Mouse (Mus musculus) MEL (cell line): ENCODE measurements at regions not wholly inside any gene's neighbourhood (a gene's known extent, or its start where the extent isn't known, plus 50 kb on each side); places are given as distances from the start of the nearest gene placed in this dataset.

Experiments
- DNase-seq: peaks from one replicate; pipeline ENCODE4 v3.0.0; 2011; ENCODE audit warnings: low read depth, low spot score
- H3K27ac ChIP-seq: 2 replicates; pipeline ENCODE4 v1.5.1; 2012; ENCODE audit warnings: low read depth, mild to moderate bottlenecking, control low read depth, low read length, moderate library complexity; ENCODE audit not compliant: control insufficient read depth
- H3K27me3 ChIP-seq, 2 experiments: fragments of 150-350 bp in 1 of 2; sonication (generic) in 1 of 2; 2 replicates each; pipeline ENCODE4 v1.6.1; 2012; ENCODE audit warnings: low read length in 2 of 2, mild to moderate bottlenecking in 2 of 2, improper control_type of control experiment in 1 of 2, moderate library complexity in 1 of 2; ENCODE audit not compliant: insufficient read depth in 2 of 2, control insufficient read depth in 1 of 2
- H3K36me3 ChIP-seq, 2 experiments: 2 replicates each; pipeline ENCODE4 v1.6.1; 2012 to 2014; ENCODE audit warnings: low read length in 2 of 2, improper control_type of control experiment in 1 of 2, inconsistent platforms in 1 of 2, mild to moderate bottlenecking in 1 of 2; ENCODE audit not compliant: insufficient read depth in 2 of 2, control insufficient read depth in 1 of 2
- H3K4me1 ChIP-seq, 2 experiments: fragments of 150-350 bp in 1 of 2; sonication (generic) in 1 of 2; 2 replicates each; pipeline ENCODE4 v1.6.1; 2012; ENCODE audit warnings: low read length in 2 of 2, improper control_type of control experiment in 1 of 2, mild to moderate bottlenecking in 1 of 2; ENCODE audit not compliant: insufficient read depth in 2 of 2, control insufficient read depth in 1 of 2
- H3K4me3 ChIP-seq, 2 experiments: fragments of 150-350 bp in 1 of 2; sonication (generic) in 1 of 2; 2 replicates each; pipeline ENCODE4 v1.5.1; 2012; ENCODE audit warnings: low read depth in 2 of 2, low read length in 2 of 2, mild to moderate bottlenecking in 2 of 2, moderate library complexity in 2 of 2, control low read depth in 1 of 2, improper control_type of control experiment in 1 of 2; ENCODE audit not compliant: control insufficient read depth in 1 of 2, insufficient read depth in 1 of 2
- H3K79me2 ChIP-seq: 2 replicates; pipeline ENCODE4 v1.6.1; 2012; ENCODE audit warnings: mild to moderate bottlenecking, low read length, moderate library complexity; ENCODE audit not compliant: control insufficient read depth, poor library complexity, insufficient read depth
- H3K9ac ChIP-seq: 2 replicates; pipeline ENCODE4 v1.6.1; 2012; ENCODE audit warnings: low read depth, mild to moderate bottlenecking, control low read depth, low read length, moderate library complexity; ENCODE audit not compliant: control insufficient read depth, poor library complexity, severe bottlenecking
- H3K9me3 ChIP-seq: fragments of 150-350 bp; sonication (generic); replicated peaks from 2 replicates; pipeline ENCODE4 v1.6.1; 2012; ENCODE audit warnings: mild to moderate bottlenecking, low read length, improper control_type of control experiment, moderate library complexity; ENCODE audit not compliant: insufficient read depth
- CHD1 ChIP-seq: IDR thresholded peaks from 2 replicates; pipeline ENCODE4 v1.6.1; 2012; ENCODE audit warnings: low read depth, mild to moderate bottlenecking, inconsistent platforms, low read length, improper control_type of control experiment
- CTCF ChIP-seq, 3 experiments: IDR thresholded peaks in 2 of 3; conservative IDR thresholded peaks in 1 of 3; 2 replicates each; pipeline ENCODE4 v1.5.1; 2011 to 2012; ENCODE audit warnings: low read length in 3 of 3, low read depth in 2 of 3, mild to moderate bottlenecking in 2 of 3, improper control_type of control experiment in 1 of 3, inconsistent platforms in 1 of 3, mixed read lengths in 1 of 3, moderate library complexity in 1 of 3; ENCODE audit not compliant: control insufficient read depth in 1 of 3, insufficient read depth in 1 of 3, poor library complexity in 1 of 3, severe bottlenecking in 1 of 3
- EP300 ChIP-seq, 2 experiments: IDR thresholded peaks; 2 replicates each; pipeline ENCODE4 v1.6.1; 2011; ENCODE audit warnings: improper control_type of control experiment in 2 of 2, low read length in 2 of 2, low read depth in 1 of 2, mild to moderate bottlenecking in 1 of 2
- ETS1 ChIP-seq: IDR thresholded peaks from 2 replicates; pipeline ENCODE4 v1.6.1; 2012; ENCODE audit warnings: low read depth, mild to moderate bottlenecking, inconsistent platforms, low read length, improper control_type of control experiment, moderate library complexity
- GABPA ChIP-seq: IDR thresholded peaks from 2 replicates; pipeline ENCODE4 v1.6.1; 2012; ENCODE audit warnings: low read depth, mild to moderate bottlenecking, inconsistent platforms, low read length, improper control_type of control experiment, moderate library complexity
- GATA1 ChIP-seq: IDR thresholded peaks from 2 replicates; pipeline ENCODE4 v1.6.1; 2011; ENCODE audit warnings: low read depth, low read length, improper control_type of control experiment
- HCFC1 ChIP-seq: IDR thresholded peaks from 2 replicates; pipeline ENCODE4 v1.6.1; 2012; ENCODE audit warnings: low read depth, mild to moderate bottlenecking, inconsistent platforms, low read length, improper control_type of control experiment, moderate library complexity
- JUND ChIP-seq: IDR thresholded peaks from 2 replicates; pipeline ENCODE4 v1.6.1; 2011; ENCODE audit warnings: low read depth, mild to moderate bottlenecking, improper control_type of control experiment, low read length
- KAT2A ChIP-seq: conservative IDR thresholded peaks from 2 replicates; pipeline ENCODE4 v1.6.1; 2012; ENCODE audit warnings: low read depth, low read length, improper control_type of control experiment, inconsistent platforms
- MAFK ChIP-seq: IDR thresholded peaks from 2 replicates; pipeline ENCODE4 v1.6.1; 2011; ENCODE audit warnings: low read depth, mild to moderate bottlenecking, low read length, improper control_type of control experiment, borderline replicate concordance
- MAX ChIP-seq: IDR thresholded peaks from 2 replicates; pipeline ENCODE4 v1.6.1; 2011; ENCODE audit warnings: low read length, improper control_type of control experiment
- MYB ChIP-seq: IDR thresholded peaks from 2 replicates; pipeline ENCODE4 v1.6.1; 2011; ENCODE audit warnings: mild to moderate bottlenecking, low read depth, low read length, improper control_type of control experiment
- NELFE ChIP-seq: IDR thresholded peaks from 2 replicates; pipeline ENCODE4 v1.6.1; 2011; ENCODE audit warnings: low read depth, low read length, improper control_type of control experiment
- NRF1 ChIP-seq: IDR thresholded peaks from 2 replicates; pipeline ENCODE4 v1.6.1; 2014; ENCODE audit warnings: low read depth, mild to moderate bottlenecking, inconsistent platforms, low read length, improper control_type of control experiment, moderate library complexity; ENCODE audit not compliant: poor library complexity, insufficient read depth, severe bottlenecking
- POLR2A ChIP-seq, 2 experiments: IDR thresholded peaks; 2 replicates each; pipeline ENCODE4 v1.6.1; 2011 to 2012; ENCODE audit warnings: low read length in 2 of 2, mild to moderate bottlenecking in 2 of 2, control low read depth in 1 of 2, improper control_type of control experiment in 1 of 2, low read depth in 1 of 2, moderate library complexity in 1 of 2; ENCODE audit not compliant: control insufficient read depth in 1 of 2, insufficient read depth in 1 of 2, poor library complexity in 1 of 2
- POLR2AphosphoS5 ChIP-seq: IDR thresholded peaks from 2 replicates; pipeline ENCODE4 v1.6.1; 2012; ENCODE audit warnings: low read depth, borderline replicate concordance, mild to moderate bottlenecking, inconsistent platforms, low read length, moderate library complexity, mixed read lengths
- RCOR1 ChIP-seq: IDR thresholded peaks from 2 replicates; pipeline ENCODE4 v1.6.1; 2012; ENCODE audit warnings: low read depth, mild to moderate bottlenecking, inconsistent platforms, low read length, improper control_type of control experiment
- SIN3A ChIP-seq: IDR thresholded peaks from 2 replicates; pipeline ENCODE4 v1.6.1; 2012; ENCODE audit warnings: low read length, improper control_type of control experiment, inconsistent platforms
- TAL1 ChIP-seq: IDR thresholded peaks from 2 replicates; pipeline ENCODE4 v1.6.1; 2012; ENCODE audit warnings: mild to moderate bottlenecking, inconsistent platforms, low read length, moderate library complexity, mixed read lengths
- TCF12 ChIP-seq: IDR thresholded peaks from 2 replicates; pipeline ENCODE4 v1.6.1; 2014; ENCODE audit warnings: low read depth, mild to moderate bottlenecking, inconsistent platforms, low read length, improper control_type of control experiment, moderate library complexity
- USF2 ChIP-seq, 2 experiments: IDR thresholded peaks; 2 replicates each; pipeline ENCODE4 v1.6.1; 2011 to 2012; ENCODE audit warnings: improper control_type of control experiment in 2 of 2, low read length in 2 of 2, borderline replicate concordance in 1 of 2, inconsistent platforms in 1 of 2, low read depth in 1 of 2, mild to moderate bottlenecking in 1 of 2; ENCODE audit not compliant: insufficient read depth in 1 of 2
- ZC3H11A ChIP-seq: IDR thresholded peaks from 2 replicates; pipeline ENCODE4 v1.6.1; 2012; ENCODE audit warnings: low read depth, mild to moderate bottlenecking, inconsistent platforms, low read length, improper control_type of control experiment
- ZMIZ1 ChIP-seq: IDR thresholded peaks from 2 replicates; pipeline ENCODE4 v1.6.1; 2012; ENCODE audit warnings: low read depth, mild to moderate bottlenecking, inconsistent platforms, low read length, improper control_type of control experiment, moderate library complexity
- ZNF384 ChIP-seq: IDR thresholded peaks from 2 replicates; pipeline ENCODE4 v1.6.1; 2012; ENCODE audit warnings: low read depth, mild to moderate bottlenecking, inconsistent platforms, low read length, improper control_type of control experiment

GRCm38 (mm10) chr7:129790590-129791449, 199.2 kb downstream of the Wdr11 start:
- no peaks in the 10 kb centered on the region for H3K4me1 ChIP-seq
- no peak for DNase-seq

GRCm38 (mm10) chr7:129791450-129791820, 199.8 kb downstream of the Wdr11 start:
- Histone ChIP-seq H3K4me1 (no peaks in the 10 kb centered on the region), H3K79me2 (no peaks in the 10 kb centered on the region), H3K27ac (no peak overlapping the region), H3K4me3 (no peak overlapping the region), H3K36me3 (no peaks in the 10 kb centered on the region), H3K9ac (no peak overlapping the region), H3K9me3 (no peaks in the 10 kb centered on the region), H3K27me3 (no peaks in the 10 kb centered on the region)
- TF ChIP-seq TAL1 (no peak), CTCF (IDR thresholded peaks at IDR 0.05 in 2 of 3, conservative IDR thresholded peaks at IDR 0.05 in 1 of 3; ENCODE audit: control insufficient read depth in 1 of 3, insufficient read depth in 1 of 3, low read depth in 2 of 3, low read length in 3 of 3, poor library complexity in 1 of 3, severe bottlenecking in 1 of 3) (no peak)
- no peak for DNase-seq

More at GRCm38 (mm10) chr7:129790590-129791449, 199.2 kb downstream of the Wdr11 start:
- Histone ChIP-seq H3K36me3 (no peaks in the 10 kb centered on the region), H3K9ac (no peak overlapping the region), H3K9me3 (no peaks in the 10 kb centered on the region), H3K27ac (no peak overlapping the region), H3K79me2 (no peaks in the 10 kb centered on the region), H3K4me3 (no peak overlapping the region), H3K27me3 (no peaks in the 10 kb centered on the region)
- TF ChIP-seq POLR2A (IDR thresholded peaks at IDR 0.05; ENCODE audit: control insufficient read depth in 1 of 2, insufficient read depth in 1 of 2, low read depth in 1 of 2, low read length in 2 of 2, poor library complexity in 1 of 2) (no peak), MAFK (no peak), SIN3A (no peak), MAX (no peak), ETS1 (no peak), RCOR1 (no peak), TCF12 (no peak)

GRCm38 (mm10) chr7:129793733-129794132, 202.1 kb downstream of the Wdr11 start:
- H3K27ac ChIP-seq, result no peak overlapping the region
- H3K9ac ChIP-seq, result no peak overlapping the region
- no peaks in the 10 kb centered on the region for H3K79me2 ChIP-seq
- no peak for DNase-seq
- H3K4me1 ChIP-seq, result no peaks in the 10 kb centered on the region
- no peak overlapping the region for H3K4me3 ChIP-seq
- no peaks in the 10 kb centered on the region for H3K36me3 ChIP-seq
- H3K27me3 ChIP-seq, result no peaks in the 10 kb centered on the region
- H3K9me3 ChIP-seq, result no peaks in the 10 kb centered on the region
- TF ChIP-seq ZC3H11A (no peak), JUND (no peak), EP300 (IDR thresholded peaks at IDR 0.05; ENCODE audit: low read depth in 1 of 2, low read length in 2 of 2) (no peak), SIN3A (no peak), GATA1 (no peak), ZNF384 (no peak), RCOR1 (no peak), POLR2AphosphoS5 (no peak), MYB (no peak), ZMIZ1 (no peak), USF2 (IDR thresholded peaks at IDR 0.05; ENCODE audit: borderline replicate concordance in 1 of 2, insufficient read depth in 1 of 2, low read depth in 1 of 2, low read length in 2 of 2) (no peak), CTCF (IDR thresholded peaks at IDR 0.05 in 2 of 3, conservative IDR thresholded peaks at IDR 0.05 in 1 of 3; ENCODE audit: control insufficient read depth in 1 of 3, insufficient read depth in 1 of 3, low read depth in 2 of 3, low read length in 3 of 3, poor library complexity in 1 of 3, severe bottlenecking in 1 of 3) (no peak), GABPA (no peak), KAT2A (no peak), HCFC1 (no peak), CHD1 (no peak), NRF1 (no peak), ETS1 (no peak), NELFE (no peak)
